Mouse (Mus musculus) thymus, adult 2 months (tissue): ENCODE measurements around the gene Ppef2. TPM values are rescaled to one million over a fixed set of nuclear protein-coding genes. Genes with fewer than 3 reads are reported as not detected.

Source experiments
- DNase-seq: peaks from one replicate; pipeline ENCODE4 v3.0.0; 2021
- H3K27ac ChIP-seq: fragments of 200-500 bp; 2 replicates; pipeline ENCODE4 v1.5.1; 2012; ENCODE audit warnings: low read length, control low read depth; ENCODE audit not compliant: control insufficient read depth, insufficient read depth
- H3K27me3 ChIP-seq: fragments of 200-500 bp; 2 replicates; pipeline ENCODE4 v1.6.1; 2012; ENCODE audit warnings: mild to moderate bottlenecking, low read length, moderate library complexity, mixed read lengths; ENCODE audit not compliant: control insufficient read depth, insufficient read depth
- H3K36me3 ChIP-seq: fragments of 200-500 bp; 2 replicates; pipeline ENCODE4 v1.6.1; 2012; ENCODE audit warnings: mild to moderate bottlenecking, low read length, moderate library complexity; ENCODE audit not compliant: control insufficient read depth, insufficient read depth
- H3K4me1 ChIP-seq: fragments of 200-500 bp; replicated peaks from 2 replicates; pipeline ENCODE4 v1.6.1; 2012; ENCODE audit warnings: low read length; ENCODE audit not compliant: control insufficient read depth, insufficient read depth
- H3K4me3 ChIP-seq: fragments of 200-500 bp; 2 replicates; pipeline ENCODE4 v1.5.1; 2012; ENCODE audit warnings: mild to moderate bottlenecking, low read length, control low read depth, moderate library complexity; ENCODE audit not compliant: control insufficient read depth, insufficient read depth
- CTCF ChIP-seq: fragments of 200-500 bp; IDR thresholded peaks from 2 replicates; pipeline ENCODE4 v1.5.1; 2012; ENCODE audit warnings: mild to moderate bottlenecking, control low read depth, low read length, moderate library complexity, borderline replicate concordance; ENCODE audit not compliant: control insufficient read depth, poor library complexity, insufficient read depth; ENCODE audit errors: extremely low read depth
- POLR2A ChIP-seq: fragments of 200-500 bp; IDR thresholded peaks from 2 replicates; pipeline ENCODE4 v1.6.1; 2012; ENCODE audit warnings: mild to moderate bottlenecking, low read length, control low read depth, moderate library complexity; ENCODE audit not compliant: control insufficient read depth, poor library complexity, insufficient read depth; ENCODE audit errors: extremely low read depth
- WGBS: fragments of 180-500 bp; shearing (Covaris S2); methylation state at CpG from one replicate; pipeline ENCODE4 v1.1.7; 2018; 5-methylcytosine and 5-hydroxymethylcytosine counted together
- polyA plus RNA-seq: library from polyadenylated mRNA; depleted of rRNA; stranded (reverse); fragments of >200 nt; gene quantifications from 2 replicates; pipeline ENCODE4 v1.2.3, GENCODE M21; 2012

The Ppef2 gene
- polyA plus RNA-seq, 1 experiment, result 1.3 TPM

DNA sequence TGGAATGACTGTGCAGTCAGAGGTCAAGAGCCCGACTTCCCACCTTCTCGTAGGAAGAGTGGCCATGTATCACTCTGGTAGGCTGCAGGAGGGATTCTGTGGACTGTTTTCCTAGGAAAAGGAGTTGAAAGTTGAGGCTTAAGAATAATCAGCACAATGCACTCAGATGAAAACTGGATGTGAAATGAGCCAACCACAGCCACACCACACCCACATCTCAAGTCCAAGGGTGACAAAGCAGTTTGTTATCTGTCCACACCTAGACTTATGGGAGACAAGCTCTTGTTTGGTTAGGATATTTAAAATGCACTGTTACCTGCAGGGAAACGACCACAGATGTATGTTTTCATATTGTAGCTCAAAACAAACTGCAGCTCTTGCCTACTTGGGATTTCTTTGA is 27.0 kb upstream of the Ppef2 start:
- Histone ChIP-seq H3K27ac (no peak overlapping the region), H3K4me1 (no peaks in the 10 kb centered on the region), H3K27me3 (no peaks in the 10 kb centered on the region), H3K4me3 (no peak overlapping the region), H3K36me3 (peaks cover 20% of the 10 kb centered on the region)
- WGBS, result 57% methylated on average over 3 of the region's 3 CpGs
- TF ChIP-seq CTCF (no peak), POLR2A (no peak)
- no peak for DNase-seq

- H3K27me3 ChIP-seq, result no peaks in the 10 kb centered on the region
- DNase-seq, result no peak
- no peak overlapping the region for H3K27ac ChIP-seq
- TF ChIP-seq POLR2A (no peak), CTCF (no peak)
- H3K36me3 ChIP-seq, result peaks cover 15% of the 10 kb centered on the region
- H3K4me3 ChIP-seq, result no peak overlapping the region
- 82% methylated on average over 4 of the region's 4 CpGs for WGBS
- no peaks in the 10 kb centered on the region for H3K4me1 ChIP-seq
Measured at GRCm38 (mm10) chr5:92282571-92282970, 26.5 kb upstream of the Ppef2 start.

- H3K36me3 ChIP-seq, result no peaks in the 10 kb centered on the region
- 0 out of 2 replicates have a peak, but pooled peaks cover 2% of the 10 kb centered on the region for H3K4me1 ChIP-seq
- TF ChIP-seq CTCF (no peak), POLR2A (no peak)
- no peaks in the 10 kb centered on the region for H3K27me3 ChIP-seq
- H3K27ac ChIP-seq, result no peak overlapping the region
- DNase-seq, result no peak
- H3K4me3 ChIP-seq, result no peak overlapping the region
- 39% methylated on average over 10 of the region's 10 CpGs for WGBS
Measured at GRCm38 (mm10) chr5:92278942-92279537, 23.0 kb upstream of the Ppef2 start.

DNA sequence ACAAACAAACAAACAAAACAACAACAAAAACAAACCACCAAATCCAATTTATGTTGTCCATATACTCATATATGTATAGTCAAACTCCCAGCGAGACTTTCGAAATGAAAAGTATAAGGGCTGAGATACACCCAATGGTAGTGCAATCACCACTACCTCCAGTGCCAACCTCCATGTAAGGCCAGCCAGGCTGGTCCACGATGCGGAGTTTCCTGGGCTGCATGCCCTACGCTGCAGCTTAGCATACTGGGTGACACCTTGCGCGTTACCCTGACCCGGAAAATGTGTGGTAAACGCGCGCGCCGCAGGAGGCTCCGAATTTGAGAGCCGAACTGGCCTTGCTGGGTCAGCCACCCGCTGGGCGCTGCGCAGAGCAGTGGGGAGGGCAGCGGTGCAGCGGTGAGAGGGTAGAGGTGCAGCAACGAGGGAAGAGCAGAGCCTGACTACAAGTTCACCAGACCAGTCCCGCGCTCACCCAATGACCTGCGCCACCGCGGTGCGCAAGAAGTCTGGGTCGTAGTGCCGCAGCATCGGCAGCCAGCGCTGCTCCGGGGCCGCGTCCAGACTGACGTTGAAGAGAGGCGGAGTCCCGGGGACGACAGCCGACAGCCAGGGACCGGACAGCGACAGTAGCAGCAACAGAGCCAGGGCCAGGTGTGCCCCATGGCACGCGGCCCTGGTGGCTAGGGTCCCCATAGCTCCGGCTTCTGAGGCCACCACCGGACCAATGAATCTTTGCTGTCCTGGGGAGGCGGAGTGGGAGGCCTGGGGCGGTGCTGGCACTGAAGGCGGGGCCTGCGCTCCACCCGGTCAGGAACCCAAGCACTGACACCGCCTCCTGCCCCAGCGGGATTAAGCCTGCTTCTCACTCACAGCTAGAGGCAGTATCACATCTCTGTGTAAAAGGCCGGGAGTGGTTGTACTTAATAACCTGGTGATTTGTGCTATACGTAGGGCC is 21.6 kb upstream of the Ppef2 start, which contains the start of gene Naaa:
Gene Naaa (minus strand): TSS at position 734 of the 958 bp plus-strand sequence.
- Histone ChIP-seq H3K4me3 (peak within 1 kb of the TSS; percentile 60), H3K36me3 (no peaks in the 10 kb centered on the region), H3K4me1 (0 out of 2 replicates have a peak, but pooled peaks cover 2% of the 10 kb centered on the region), H3K27ac (no peak within 1 kb of the TSS), H3K27me3 (no peaks in the 10 kb centered on the region)
- no peak for TF ChIP-seq POLR2A
- TF ChIP-seq CTCF, result no peak; the same call in 1 of the 2 replicates
- DNase-seq, result peak; percentile 82
- 3% methylated on average over 54 of the region's 54 CpGs for WGBS

GRCm38 (mm10) chr5:92270496-92270895 is 14.4 kb upstream of the Ppef2 start:
- Histone ChIP-seq H3K27me3 (no peaks in the 10 kb centered on the region), H3K4me1 (no peaks in the 10 kb centered on the region), H3K27ac (no peak overlapping the region), H3K4me3 (no peak overlapping the region), H3K36me3 (no peaks in the 10 kb centered on the region)
- WGBS, result 85% methylated on average over 7 of the region's 7 CpGs
- no peak for DNase-seq
- TF ChIP-seq POLR2A (no peak), CTCF (no peak)

DNA sequence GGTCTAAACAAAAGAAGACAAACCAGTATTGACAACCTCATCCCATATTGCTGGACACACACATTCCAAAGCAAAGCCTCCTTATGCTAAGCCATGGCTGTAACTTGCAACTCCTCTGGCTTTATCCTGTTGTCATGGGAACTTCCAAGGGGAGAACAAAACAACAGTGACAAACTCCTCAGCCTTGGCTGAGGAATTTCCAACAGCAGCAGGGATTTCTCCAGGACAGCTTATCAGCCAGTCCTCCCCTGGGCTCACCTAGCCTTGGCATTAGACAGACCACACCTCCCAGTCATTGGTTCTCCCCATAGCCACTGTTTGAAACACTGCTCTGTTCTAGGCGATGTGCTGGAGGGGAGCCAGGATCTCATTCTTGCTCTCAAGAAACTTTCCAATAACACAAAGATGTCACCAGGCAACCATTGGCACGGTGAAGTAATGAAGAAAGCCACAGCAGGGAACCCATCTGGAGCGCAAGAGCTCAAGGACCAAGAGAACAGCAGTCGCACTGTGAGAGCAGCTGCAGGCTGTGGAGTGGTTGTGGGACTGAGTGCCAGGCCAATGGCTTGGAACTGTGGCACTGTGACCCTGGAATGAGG is 7.8 kb upstream of the Ppef2 start:
- no peaks in the 10 kb centered on the region for H3K27me3 ChIP-seq
- TF ChIP-seq POLR2A (no peak), CTCF (no peak)
- WGBS, result 85% methylated on average over 4 of the region's 4 CpGs
- DNase-seq, result no peak
- H3K4me1 ChIP-seq, result no peaks in the 10 kb centered on the region
- H3K27ac ChIP-seq, result no peak overlapping the region
- H3K4me3 ChIP-seq, result no peak overlapping the region
- no peaks in the 10 kb centered on the region for H3K36me3 ChIP-seq
